Comparison of ENCODE assay signal across 32 mouse cellular contexts in the genomic region with DNA sequence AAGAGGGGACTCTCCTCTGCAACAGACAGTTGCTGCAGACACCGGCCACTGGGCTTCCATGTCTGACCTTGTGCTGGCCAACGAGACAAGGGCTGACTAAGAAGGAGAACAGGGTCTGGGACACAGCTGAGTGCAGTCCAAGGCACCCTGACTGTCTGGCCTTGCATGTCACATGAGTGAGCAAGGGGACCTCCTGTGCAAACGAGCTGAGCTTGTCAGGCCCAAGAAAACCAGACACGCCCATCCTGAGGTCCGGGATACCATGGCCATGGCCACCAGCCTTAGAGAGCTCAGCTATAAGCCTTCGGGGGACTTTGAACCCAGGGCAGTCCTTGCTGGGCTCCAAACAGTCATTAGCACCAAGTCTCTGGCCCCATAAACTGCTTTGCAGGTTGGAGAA. TPM values are rescaled to one million over a fixed set of nuclear protein-coding genes. Genes with fewer than 3 reads are reported as not detected.
DNase-seq lines count a peak whose midpoint lies in the region; ATAC-seq lines count a peak whose summit lies in the region.
"Had no signal": no experiment of that assay in that cellular context is flagged by ENCODE, and none has a peak within 500 bp of the region (broad histone marks: within the 10 kb centered on the region; RNA-seq: fewer than 3 reads in every experiment).

No protein-coding gene starts in this region.

- no peaks in the 10 kb centered on the region for H3K27me3 ChIP-seq in intestine, embryonic 16.5 days (replicated peaks; ENCODE audit: control insufficient read depth, insufficient read depth, low read length)
- H3K27me3 ChIP-seq: heart, embryonic 13.5 days; limb, embryonic 12.5 days; liver, embryonic 15.5 days; neural tube, embryonic 12.5 days had no signal

- no peaks in the 10 kb centered on the region for H3K9me3 ChIP-seq in intestine, embryonic 16.5 days (ENCODE audit: control insufficient read depth, low read length)
- H3K9me3 ChIP-seq: heart, embryonic 13.5 days; hindbrain, embryonic 10.5 days; limb, embryonic 12.5 days; liver, embryonic 15.5 days; neural tube, embryonic 12.5 days had no signal

- peak; percentile 82 for ATAC-seq in intestine, embryonic 16.5 days
- ATAC-seq: CD4-positive, CD25-positive, alpha-beta regulatory T cell, adult 4 months; hindbrain, embryonic 16.5 days had no signal

- H3K36me3 ChIP-seq in intestine, embryonic 16.5 days (ENCODE audit: control insufficient read depth, insufficient read depth, low read length), result peaks cover 16% of the 10 kb centered on the region

- peak; percentile 90 for DNase-seq in heart, adult 11 months
- no peak for DNase-seq in heart, adult 18-20 months
- peak; percentile 72 for DNase-seq in adrenal gland, adult 8-10 months
- DNase-seq in adrenal gland, postnatal 25 days, result peak; percentile 37
- no peak for DNase-seq in adipocyte (ENCODE audit: low spot score)
- DNase-seq in frontal cortex, postnatal 25 days (ENCODE audit: low spot score in 2 of 2), result no peak
- DNase-seq: cerebellum, adult 11-12 months; cerebellum, adult 9-11 months; embryo, embryonic 11 days; gastrocnemius, postnatal 25 days; heart, adult 2 months; heart, postnatal 10 days; kidney, adult 9 months; kidney, postnatal 14 days; layer of hippocampus, adult 9-11 months; lung, embryonic 14.5 days; lung, postnatal 14 days; right cerebral cortex, adult 18-20 months; right cerebral cortex, postnatal 4 days; thymus, postnatal 4 days had no signal

- peaks cover 19% of the 10 kb centered on the region for H3K4me1 ChIP-seq in intestine, embryonic 16.5 days (ENCODE audit: control insufficient read depth, insufficient read depth, low read length)

- no peak overlapping the region for H3K4me2 ChIP-seq in intestine, embryonic 16.5 days (ENCODE audit: low read depth, low read length)
- H3K4me2 ChIP-seq: heart, embryonic 13.5 days; limb, embryonic 12.5 days; liver, embryonic 15.5 days; lung, embryonic 14.5 days; midbrain, embryonic 11.5 days; neural tube, embryonic 12.5 days had no signal

- WGBS in intestine, embryonic 16.5 days, result 73% methylated on average over 6 of the region's 6 CpGs

- H3K9ac ChIP-seq in intestine, embryonic 16.5 days (ENCODE audit: low read depth, low read length), result no peak overlapping the region
- H3K9ac ChIP-seq: limb, embryonic 12.5 days; liver, embryonic 15.5 days; lung, embryonic 14.5 days; neural tube, embryonic 12.5 days had no signal

- H3K4me3 ChIP-seq in intestine, embryonic 16.5 days (ENCODE audit: low read length), result no peak overlapping the region
- H3K4me3 ChIP-seq: erythroblast, embryonic 14.5 days; heart, adult 2 months; heart, embryonic 13.5 days; hindbrain, embryonic 10.5 days; limb, embryonic 12.5 days; liver, embryonic 15.5 days; myocyte; neural tube, embryonic 12.5 days had no signal

- H3K27ac ChIP-seq in intestine, embryonic 16.5 days (ENCODE audit: low read length), result peak overlapping the region; percentile 52; the same call in 1 of the 2 replicates
- H3K27ac ChIP-seq: heart, adult 2 months; heart, embryonic 13.5 days; hindbrain, embryonic 10.5 days; limb, embryonic 12.5 days; liver, embryonic 15.5 days; neural tube, embryonic 12.5 days; stomach, postnatal 0 days had no signal

RNA-seq across cellular contexts. Expression of a gene that starts 7.0 kb away (rescaled TPM):
- 10 to 100 TPM in 1 of 2 experiments, 1 to 10 TPM in 1; 7.2 to 10.6 TPM for total RNA-seq in heart, adult 18-20 months (2021)
- total RNA-seq in adrenal gland, adult 8-10 months (2022), result 10 to 100 TPM; 47.6 to 55.2 (median 53.4) TPM
- 40.4 and 63.3 TPM in 2 replicates for total RNA-seq in adrenal gland, postnatal 25 days (2021)
- 31.1 and 31.7 TPM in 2 replicates for polyA plus RNA-seq in intestine, embryonic 16.5 days (2015; fragmentation: Nextera tagmentation; extraction: Ambion mirVana)

RNA-seq across cellular contexts. Expression of a gene that starts 9.5 kb away (rescaled TPM):
- 1 to 10 TPM; 2.6 to 2.8 TPM for total RNA-seq in heart, adult 18-20 months (2021)
- 10 to 100 TPM; 12.8 to 21.7 (median 17.5) TPM for total RNA-seq in adrenal gland, adult 8-10 months (2022)
- total RNA-seq in adrenal gland, postnatal 25 days (2021), result 39.1 and 39.7 TPM in 2 replicates
- 3.4 and 4.1 TPM in 2 replicates for polyA plus RNA-seq in intestine, embryonic 16.5 days (2015; fragmentation: Nextera tagmentation; extraction: Ambion mirVana)
- polyA plus RNA-seq: erythroblast, embryonic 14.5 days had no signal

RNA-seq across cellular contexts. Expression of a gene that starts 25.9 kb away (rescaled TPM):
- under 1 TPM in 1 of 2 experiments, not detected in 1; 0.35 TPM for total RNA-seq in heart, adult 18-20 months (2021)
- total RNA-seq in adrenal gland, adult 8-10 months (2022), result 1 to 10 TPM in 3 of 4 experiments, under 1 TPM in 1; 0.93 to 3.5 (median 1.6) TPM
- 1.3 and 2.0 TPM in 2 replicates for total RNA-seq in adrenal gland, postnatal 25 days (2021)
- polyA plus RNA-seq in intestine, embryonic 16.5 days (2015; fragmentation: Nextera tagmentation; extraction: Ambion mirVana), result 1.5 and 1.7 TPM in 2 replicates

RNA-seq across cellular contexts. Expression of a gene that starts 44.7 kb away (rescaled TPM):
- 10 to 100 TPM; 77.6 to 84.0 TPM for total RNA-seq in heart, adult 18-20 months (2021)
- 100 to 1,000 TPM in 3 of 4 experiments, 10 to 100 TPM in 1; 93.7 to 147 (median 129) TPM for total RNA-seq in adrenal gland, adult 8-10 months (2022)
- total RNA-seq in adrenal gland, postnatal 25 days (2021), result 88.9 and 103 TPM in 2 replicates
- polyA plus RNA-seq in intestine, embryonic 16.5 days (2015; fragmentation: Nextera tagmentation; extraction: Ambion mirVana), result 109 and 119 TPM in 2 replicates

RNA-seq across cellular contexts. Expression of a gene that starts 56.5 kb away (rescaled TPM):
- 1 to 10 TPM; 6.6 to 9.0 TPM for total RNA-seq in heart, adult 18-20 months (2021)
- 1 to 10 TPM; 4.9 to 9.6 (median 8.3) TPM for total RNA-seq in adrenal gland, adult 8-10 months (2022)
- total RNA-seq in adrenal gland, postnatal 25 days (2021), result 6.2 and 8.5 TPM in 2 replicates
- 14.7 and 15.1 TPM in 2 replicates for polyA plus RNA-seq in intestine, embryonic 16.5 days (2015; fragmentation: Nextera tagmentation; extraction: Ambion mirVana)

Comparison
In these comparisons a context has a peak if more than half of its experiments do, and no peak if none do; other contexts are left out.
1. DNase-seq: peak in heart, adult 11 months (single experiment), adrenal gland, adult 8-10 months (single experiment) and adrenal gland, postnatal 25 days (single experiment); none in heart, adult 18-20 months (0 of 2), adipocyte (single experiment) and frontal cortex, postnatal 25 days (0 of 2).